Mouse (Mus musculus) ovary, postnatal 10 days (tissue): ENCODE measurements around the gene Tbx10.

ENCODE experiments used
- DNase-seq: peaks from one replicate; pipeline ENCODE4 v3.0.0; 2022; ENCODE audit warnings: low spot score

The Tbx10 gene

GRCm38 (mm10) chr19:3975866-3976265 is 16.7 kb upstream of the Tbx10 start:
- no peak for DNase-seq

- peak; percentile 42 for DNase-seq
Observed at GRCm38 (mm10) chr19:3980309-3980708, 12.2 kb upstream of the Tbx10 start.

- no peak for DNase-seq
Observed at GRCm38 (mm10) chr19:3980917-3981316, 11.6 kb upstream of the Tbx10 start.

GRCm38 (mm10) chr19:3983527-3984200 is 8.9 kb upstream of the Tbx10 start:
- DNase-seq, result no peak

GRCm38 (mm10) chr19:3985261-3985681 is 7.3 kb upstream of the Tbx10 start:
- no peak for DNase-seq

GRCm38 (mm10) chr19:3986334-3986733 is 6.2 kb upstream of the Tbx10 start, which contains the start of gene Acy3:
TSS of gene Acy3 (plus strand) at chr19:3986570.
- DNase-seq, result peak; percentile 67

GRCm38 (mm10) chr19:3988066-3988465 is 4.5 kb upstream of the Tbx10 start:
- no peak for DNase-seq

GRCm38 (mm10) chr19:3988750-3989149 is 3.8 kb upstream of the Tbx10 start:
- DNase-seq, result no peak

GRCm38 (mm10) chr19:3990804-3991203 is 1.7 kb upstream of the Tbx10 start:
- DNase-seq, result no peak

GRCm38 (mm10) chr19:3991562-3991961 is 990 bp upstream of the Tbx10 start:
- no peak for DNase-seq

GRCm38 (mm10) chr19:3991966-3992365 is 586 bp upstream of the Tbx10 start:
- DNase-seq, result no peak

GRCm38 (mm10) chr19:3994932-3995331 is 2.4 kb downstream of the Tbx10 start:
- no peak for DNase-seq

- no peak for DNase-seq
Observed at GRCm38 (mm10) chr19:3995505-3995904, 3.0 kb downstream of the Tbx10 start.

- DNase-seq, result no peak
Observed at GRCm38 (mm10) chr19:3996106-3996505, 3.6 kb downstream of the Tbx10 start.

- no peak for DNase-seq
Observed at GRCm38 (mm10) chr19:3996747-3997146, 4.2 kb downstream of the Tbx10 start.

GRCm38 (mm10) chr19:3997231-3997630 is 4.7 kb downstream of the Tbx10 start:
- no peak for DNase-seq

GRCm38 (mm10) chr19:3998335-3998734 is 5.8 kb downstream of the Tbx10 start:
- no peak for DNase-seq

GRCm38 (mm10) chr19:3999121-3999730 is 6.7 kb downstream of the Tbx10 start:
- DNase-seq, result no peak

GRCm38 (mm10) chr19:4000119-4000900 is 7.8 kb downstream of the Tbx10 start, which contains the start of the genes Nudt8 and Gm49405:
TSS of gene Nudt8 (plus strand) at chr19:4000580.
TSS of gene Gm49405 (plus strand) at chr19:4000626.
- DNase-seq, result peak; percentile 93

- DNase-seq, result no peak
Observed at GRCm38 (mm10) chr19:4000949-4001525, 8.5 kb downstream of the Tbx10 start.

- DNase-seq, result no peak
Observed at GRCm38 (mm10) chr19:4001752-4002151, 9.2 kb downstream of the Tbx10 start.

GRCm38 (mm10) chr19:4003112-4003511 is 10.6 kb downstream of the Tbx10 start, which contains the start of gene Doc2g:
TSS of gene Doc2g (plus strand) at chr19:4003313.
- no peak for DNase-seq
